Mouse (Mus musculus) thymus, postnatal 25 days (tissue): ENCODE results near the gene Ube2dnl2.

Experiments
- DNase-seq: peaks from one replicate; pipeline ENCODE4 v3.0.0; 2022

Ube2dnl2 gene

DNA sequence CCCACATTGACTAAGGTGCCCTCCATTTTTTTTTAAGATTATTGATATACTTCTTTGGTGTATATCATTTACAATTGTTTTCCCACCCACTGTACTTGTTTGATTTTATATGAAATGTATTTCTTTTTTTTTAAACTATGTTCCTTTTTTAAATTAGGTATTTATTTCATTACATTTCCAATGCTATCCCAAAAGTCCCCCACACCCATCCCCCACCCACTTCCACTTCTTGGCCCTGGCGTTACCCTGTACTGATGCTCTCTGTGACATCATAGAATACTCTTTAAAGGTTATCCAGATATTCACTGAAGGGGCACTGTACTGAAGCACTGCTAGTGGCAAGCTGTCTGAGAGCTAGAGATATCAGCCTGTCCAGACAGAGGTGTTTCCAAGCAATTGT lies at the start of gene Ube2dnl2:
Gene Ube2dnl2 (plus strand): TSS at position 301 of the 400 bp plus-strand sequence.
- DNase-seq, result no peak

DNA sequence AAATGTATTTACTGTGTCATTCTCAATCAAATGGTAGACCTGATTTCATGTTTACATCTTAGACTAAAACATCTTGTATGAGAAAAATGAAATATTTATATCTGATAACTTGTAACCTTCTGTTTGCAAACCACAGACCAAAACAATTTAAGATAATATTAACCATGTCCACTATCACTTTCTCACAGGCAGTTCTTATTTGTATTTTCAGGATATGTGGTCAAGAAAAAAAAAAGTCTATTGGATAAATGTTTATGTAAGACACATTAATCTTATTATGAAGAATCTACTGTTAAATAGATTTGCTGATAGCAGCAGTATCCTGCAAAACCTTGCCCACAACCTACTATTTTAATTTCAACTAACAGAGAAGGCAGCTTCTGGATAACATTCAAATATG lies 11.9 kb upstream of the Ube2dnl2 start:
- no peak for DNase-seq

DNA sequence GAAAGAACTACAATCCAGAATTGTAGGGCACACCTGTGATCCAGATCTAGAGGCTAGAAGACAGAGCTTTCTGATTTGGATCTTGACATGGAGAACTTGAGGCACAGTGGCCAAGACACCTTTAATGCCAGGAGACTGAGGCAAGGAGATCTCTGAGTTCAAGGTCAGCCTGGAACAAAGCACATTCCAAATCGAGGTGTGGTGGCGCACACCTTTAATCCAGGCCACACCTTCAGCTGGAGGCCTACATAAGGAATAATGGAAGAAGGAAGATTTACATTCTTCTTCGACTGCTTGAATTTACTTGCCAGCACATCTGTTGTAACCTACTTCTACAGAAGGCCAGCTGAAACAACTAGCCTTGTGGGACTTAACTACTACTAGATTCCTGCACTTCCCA lies 9.9 kb upstream of the Ube2dnl2 start:
- no peak for DNase-seq

DNA sequence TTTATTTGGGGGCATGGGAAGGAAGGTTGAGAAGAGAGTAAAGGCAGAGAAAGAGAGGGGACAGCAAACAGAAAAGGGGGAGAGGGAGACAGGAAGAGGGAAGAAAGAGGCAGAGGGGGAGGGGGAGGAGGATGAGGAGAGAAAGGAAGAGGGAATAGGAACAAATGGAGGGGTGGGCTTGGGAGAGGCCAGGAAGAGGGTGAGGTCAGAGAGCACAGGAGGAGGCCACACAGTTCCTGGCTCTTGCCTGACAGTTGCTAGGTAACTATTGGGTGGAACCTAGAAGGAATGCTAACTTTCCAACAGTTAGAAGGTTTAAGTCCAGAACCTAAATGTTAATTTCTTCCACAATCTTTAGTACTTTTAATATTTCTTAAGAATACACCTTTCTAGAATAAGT lies 4.0 kb upstream of the Ube2dnl2 start:
- DNase-seq, result no peak

DNA sequence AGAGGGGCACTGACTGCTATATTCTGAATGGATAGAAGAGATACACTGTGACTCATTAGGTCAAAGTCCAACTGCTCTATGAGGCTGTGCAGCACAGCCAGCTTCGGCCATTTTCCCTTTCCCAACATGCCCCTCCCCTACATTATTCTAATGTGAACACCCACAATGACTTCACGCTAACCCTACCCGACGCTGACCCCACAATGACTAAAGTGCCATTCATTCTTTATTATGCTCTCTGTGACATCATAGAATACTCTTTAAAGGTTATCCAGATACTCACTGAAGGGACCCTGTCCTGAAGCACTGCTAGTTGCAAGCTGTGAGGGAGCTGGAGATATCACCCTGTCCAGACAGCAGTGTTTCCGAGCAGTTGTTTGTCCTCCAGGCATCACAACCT lies 2.7 kb upstream of the Ube2dnl2 start, which contains the start of gene Ube2dnl1:
Gene Ube2dnl1 (plus strand): TSS at position 301 of the 400 bp plus-strand sequence.
- DNase-seq, result no peak

DNA sequence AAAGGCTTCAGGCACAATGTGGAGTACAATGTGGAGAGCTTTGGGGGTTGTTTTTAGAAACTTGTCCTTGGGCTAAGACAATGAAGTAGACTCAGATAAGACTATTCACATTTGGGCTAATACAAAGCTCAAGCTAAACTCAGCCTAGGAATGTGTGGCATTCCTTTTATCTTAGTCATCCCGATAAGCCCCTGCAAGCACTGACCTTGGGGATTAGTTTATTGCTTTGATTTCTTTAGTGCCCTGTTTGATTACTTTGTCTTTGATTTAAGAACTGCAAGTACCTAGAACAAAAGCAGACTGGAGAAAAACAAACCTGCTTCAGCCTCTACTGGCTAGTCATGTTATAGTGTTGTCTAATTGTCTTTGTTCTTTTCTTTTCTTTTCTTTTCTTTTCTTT lies 47.7 kb downstream of the Ube2dnl2 start:
- DNase-seq, result no peak
